Mouse (Mus musculus) neural tube, postnatal 0 days (tissue): ENCODE results near the gene Cnga1. TPM values are rescaled to one million over a fixed set of nuclear protein-coding genes. Genes with fewer than 3 reads are reported as not detected.

Experiments used
- polyA plus RNA-seq: library from polyadenylated mRNA; unstranded; fragments of >200 nt; fragmentation: Nextera tagmentation; extraction: Ambion mirVana; gene quantifications from 2 replicates; pipeline ENCODE4 v1.2.1, GENCODE M21; 2015

Cnga1 gene
- not detected in 2 replicates for polyA plus RNA-seq

GRCm38 (mm10) chr5:72644175-72644574 lies at the start of gene Cnga1:
Gene Cnga1 (minus strand): TSS chr5:72644275.

GRCm38 (mm10) chr5:72647418-72647907 lies 3.4 kb upstream of the Cnga1 start, which contains the start of gene Nipal1:
Gene Nipal1 (plus strand): TSS chr5:72647795.

DNA sequence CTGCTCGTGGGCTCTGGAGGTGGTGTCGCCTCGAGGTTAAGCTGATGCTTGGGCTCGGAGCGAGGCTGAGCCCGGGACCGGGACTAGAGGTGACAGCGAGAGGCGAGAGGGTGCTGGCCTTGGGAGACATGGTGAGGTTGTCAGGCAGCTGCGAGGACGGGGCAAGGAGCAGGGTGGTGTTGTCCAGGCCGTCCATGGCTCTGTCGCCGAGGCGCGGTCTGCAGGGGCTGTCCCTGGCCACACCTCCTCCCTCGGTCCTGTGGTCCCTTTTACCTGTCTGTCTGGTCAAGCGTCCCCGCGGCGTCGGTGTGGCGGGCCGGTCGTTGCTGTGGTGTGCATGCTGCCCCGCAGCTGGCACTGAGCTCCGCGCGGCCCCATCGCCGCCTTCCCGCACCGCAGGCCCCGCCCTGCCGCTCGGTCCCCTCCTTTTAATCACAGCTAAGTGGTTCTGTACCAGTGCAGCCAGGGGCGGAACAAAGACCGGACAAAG lies 56.8 kb downstream of the Cnga1 start, which contains the start of gene Gm5868:
Gene Gm5868 (minus strand): TSS at position 360 of the 490 bp plus-strand sequence.

GRCm38 (mm10) chr5:72580970-72581332 lies 63.1 kb downstream of the Cnga1 start, which contains the start of gene Zar1:
Gene Zar1 (minus strand): TSS chr5:72581254.

GRCm38 (mm10) chr5:72559544-72560049 lies 84.5 kb downstream of the Cnga1 start, which contains the start of gene Nfxl1:
Gene Nfxl1 (minus strand): TSS chr5:72559684.

Other genes starting within 250 kb of the Cnga1 start
- gene Corin, start 139.8 kb downstream of the Cnga1 start, polyA plus RNA-seq, result 0.50 and 0.68 TPM in 2 replicates
- 9.6 and 10.5 TPM in 2 replicates for gene Nfxl1, start 84.6 kb downstream of the Cnga1 start, polyA plus RNA-seq
- gene Zar1, start 63.0 kb downstream of the Cnga1 start, polyA plus RNA-seq, result 9.0 and 9.4 TPM in 2 replicates
- gene Gm5868, start 56.7 kb downstream of the Cnga1 start, polyA plus RNA-seq, result 3.6 and 5.0 TPM in 2 replicates
- 3.2 and 4.1 TPM in 2 replicates for gene Nipal1, start 3.5 kb upstream of the Cnga1 start, polyA plus RNA-seq
- gene Txk, start 108.5 kb upstream of the Cnga1 start, polyA plus RNA-seq, result 0.19 TPM in 1 of 2 replicates, not detected in the other
- gene Tec, start 224.2 kb upstream of the Cnga1 start, polyA plus RNA-seq, result 7.6 and 8.1 TPM in 2 replicates